Mouse (Mus musculus): ENCODE measurements around the gene Mesp2. TPM values are rescaled to one million over a fixed set of nuclear protein-coding genes. Genes with fewer than 3 reads are reported as not detected.

The Mesp2 gene
- polyA plus RNA-seq (2012; rRNA removed) = 7.6 and 8.6 TPM in 2 replicates

DNA sequence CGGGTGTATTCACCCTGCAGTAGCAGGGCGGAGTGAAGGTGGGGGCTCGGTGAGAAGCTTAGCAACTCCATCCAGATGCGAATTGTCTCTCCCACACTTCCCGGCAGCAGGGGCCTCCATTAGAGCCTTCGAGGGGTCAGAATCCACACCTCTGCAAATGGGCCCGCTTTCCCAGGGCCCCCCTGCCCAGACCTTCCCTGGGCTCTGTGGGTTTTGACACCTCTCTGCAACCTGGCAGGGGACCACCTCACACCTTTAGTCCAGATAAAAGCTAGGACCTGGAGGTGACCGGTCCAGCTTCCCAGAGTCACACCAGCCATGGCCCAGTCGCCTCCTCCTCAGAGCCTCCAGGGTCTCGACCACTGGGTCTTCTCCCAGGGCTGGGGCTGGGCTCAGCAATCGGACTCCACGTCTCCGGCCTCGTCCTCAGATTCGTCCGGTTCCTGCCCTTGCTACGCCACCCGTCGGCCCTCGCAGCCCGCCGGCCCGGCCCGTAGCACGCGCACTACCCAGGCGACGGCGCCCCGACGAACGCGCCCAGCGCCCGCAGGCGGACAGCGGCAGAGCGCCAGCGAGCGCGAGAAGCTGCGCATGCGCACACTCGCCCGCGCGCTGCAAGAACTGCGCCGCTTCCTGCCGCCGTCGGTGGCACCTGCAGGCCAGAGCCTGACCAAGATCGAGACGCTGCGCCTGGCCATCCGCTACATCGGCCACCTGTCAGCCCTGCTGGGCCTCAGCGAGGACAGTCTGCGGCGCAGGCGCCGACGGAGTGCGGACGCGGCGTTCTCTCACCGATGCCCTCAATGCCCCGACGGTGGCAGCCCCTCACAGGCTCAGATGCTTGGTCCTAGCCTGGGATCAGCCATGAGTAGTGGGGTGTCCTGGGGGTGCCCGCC lies at the start of gene Mesp2:
Mesp2 (plus strand) TSS at position 117 of the 896 bp plus-strand sequence.
- TF ChIP-seq CTCF (IDR thresholded peaks at IDR 0.05; ENCODE audit: insufficient read depth, low read length) (no peak), POLR2A (IDR thresholded peaks at IDR 0.05; ENCODE audit: borderline replicate concordance, extremely low read depth, low read depth, low read length) (no peak)
- no peak within 1 kb of the TSS for H3K4me3 ChIP-seq (replicated peaks; ENCODE audit: extremely low read depth, low read depth, low read length)
- peaks cover 2% of the 10 kb centered on the region; the same call in 1 of the 2 replicates for H3K4me1 ChIP-seq (ENCODE audit: control insufficient read depth, insufficient read depth, low read length)
- DNase-seq = peak; percentile 69
- 14% methylated on average over 71 of the region's 71 CpGs for WGBS

DNA sequence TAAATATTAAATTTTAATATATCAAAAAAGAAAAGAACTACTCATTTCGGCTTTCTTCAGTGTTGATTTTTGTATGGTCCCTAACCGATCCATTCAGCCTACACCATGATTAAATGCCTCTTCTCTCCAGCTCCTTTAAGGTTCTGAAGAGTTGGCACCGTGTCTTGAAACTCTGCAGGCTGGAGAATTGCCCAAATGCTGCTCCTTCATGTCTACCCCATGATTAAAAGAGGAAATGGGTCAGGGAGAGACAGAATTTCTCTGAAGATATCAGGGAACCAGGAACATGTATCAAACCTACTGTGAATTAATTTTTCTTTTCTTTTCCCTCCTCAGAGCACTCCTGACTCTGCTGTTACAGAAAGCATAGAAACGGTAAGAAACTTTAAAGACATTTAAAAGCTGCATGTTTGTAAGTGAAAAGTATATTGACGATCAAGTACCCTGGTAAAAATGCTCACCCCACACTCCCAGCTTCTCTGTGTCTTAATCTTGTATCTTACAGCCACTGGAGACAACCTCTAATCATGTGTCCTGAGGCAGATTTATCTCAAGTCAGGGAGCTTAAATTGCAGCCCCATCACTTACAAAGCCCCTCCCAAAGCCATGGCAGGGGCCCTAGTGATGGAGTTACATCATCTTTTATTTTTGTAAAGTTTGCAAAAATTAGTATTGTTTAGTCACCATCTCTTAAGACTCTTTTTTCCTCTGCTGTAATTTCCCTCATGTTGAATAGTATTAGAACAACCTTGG lies 49.2 kb upstream of the Mesp2 start:
- H3K4me3 ChIP-seq (replicated peaks; ENCODE audit: extremely low read depth, low read depth, low read length) = no peak overlapping the region
- no peak for TF ChIP-seq CTCF (IDR thresholded peaks at IDR 0.05; ENCODE audit: insufficient read depth, low read length)
- TF ChIP-seq POLR2A (IDR thresholded peaks at IDR 0.05; ENCODE audit: borderline replicate concordance, extremely low read depth, low read depth, low read length) = no peak
- 56% methylated on average over 5 of the region's 5 CpGs for whole genome bisulfite sequencing
- DNase-seq = no peak
- no peaks in the 10 kb centered on the region for H3K4me1 ChIP-seq (ENCODE audit: control insufficient read depth, insufficient read depth, low read length)

DNA sequence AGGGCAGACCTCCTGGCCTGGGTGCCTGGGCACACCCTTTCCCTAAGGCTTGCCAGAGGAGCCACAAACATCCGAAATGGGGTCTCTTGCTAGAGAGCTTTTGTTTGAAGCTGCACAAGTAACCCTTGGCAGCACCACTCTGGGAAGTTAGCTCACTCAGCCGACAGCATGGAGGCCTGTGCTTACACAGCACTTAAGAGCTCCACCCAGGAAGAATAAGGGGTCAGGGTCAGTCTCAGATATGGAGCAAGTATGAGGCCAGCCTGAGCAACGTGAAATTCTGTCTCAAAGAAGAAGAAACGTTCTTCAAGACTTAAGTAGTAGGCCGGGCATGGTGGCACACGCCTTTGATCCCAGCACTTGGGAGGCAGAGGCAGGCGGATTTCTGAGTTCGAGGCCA lies 48.4 kb upstream of the Mesp2 start:
- 57% methylated on average over 8 of the region's 8 CpGs for WGBS
- TF ChIP-seq POLR2A (IDR thresholded peaks at IDR 0.05; ENCODE audit: borderline replicate concordance, extremely low read depth, low read depth, low read length) = no peak
- no peak for TF ChIP-seq CTCF (IDR thresholded peaks at IDR 0.05; ENCODE audit: insufficient read depth, low read length)
- Histone ChIP-seq H3K4me3 (replicated peaks; ENCODE audit: extremely low read depth, low read depth, low read length) (no peak overlapping the region), H3K4me1 (ENCODE audit: control insufficient read depth, insufficient read depth, low read length) (no peaks in the 10 kb centered on the region)
- DNase-seq = no peak

DNA sequence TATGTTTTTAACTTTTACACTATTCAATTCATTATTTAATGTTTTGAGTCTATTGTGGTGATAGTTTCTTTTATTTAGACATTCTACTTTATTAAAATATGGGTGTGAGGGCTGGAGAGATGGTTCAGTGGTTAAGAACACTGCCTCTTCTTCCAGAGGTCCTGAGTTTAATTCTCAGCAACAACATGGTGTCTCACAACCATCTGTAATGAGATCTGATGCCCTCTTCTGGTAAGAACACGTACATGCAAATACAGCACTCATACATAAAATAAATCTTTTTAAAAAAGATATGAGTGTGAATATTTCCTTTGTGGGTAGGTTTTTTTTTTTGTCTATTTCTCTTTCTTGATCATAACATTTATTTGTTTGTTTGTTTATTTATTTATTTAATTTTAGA lies 44.5 kb upstream of the Mesp2 start:
- Histone ChIP-seq H3K4me1 (ENCODE audit: control insufficient read depth, insufficient read depth, low read length) (no peaks in the 10 kb centered on the region), H3K4me3 (replicated peaks; ENCODE audit: extremely low read depth, low read depth, low read length) (no peak overlapping the region)
- no peak for TF ChIP-seq CTCF (IDR thresholded peaks at IDR 0.05; ENCODE audit: insufficient read depth, low read length)
- 40% methylated on average over 1 of the region's 1 CpGs for WGBS
- no peak for DNase-seq

DNA sequence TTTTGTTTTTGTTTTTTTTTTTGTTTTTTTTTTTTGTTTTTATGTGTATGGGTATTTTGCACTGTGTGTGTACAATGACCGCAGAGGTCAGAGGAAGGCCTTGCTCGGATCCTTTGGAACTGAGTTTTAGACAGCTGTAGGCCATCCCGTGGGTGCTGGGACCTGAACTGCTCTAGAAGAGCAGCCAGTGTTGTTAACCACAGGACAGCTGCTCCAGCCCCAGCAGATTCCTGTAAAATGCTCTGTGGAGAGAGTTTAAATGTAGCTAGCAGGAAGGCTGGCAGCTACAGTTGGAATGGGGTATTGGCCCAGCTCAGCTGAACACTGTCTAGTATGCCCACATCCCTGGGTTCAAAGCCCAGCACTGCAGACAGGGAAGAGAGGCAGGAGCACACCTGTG lies 40.9 kb upstream of the Mesp2 start:
- no peak for TF ChIP-seq POLR2A (IDR thresholded peaks at IDR 0.05; ENCODE audit: borderline replicate concordance, extremely low read depth, low read depth, low read length)
- no peak for TF ChIP-seq CTCF (IDR thresholded peaks at IDR 0.05; ENCODE audit: insufficient read depth, low read length)
- Histone ChIP-seq H3K4me1 (ENCODE audit: control insufficient read depth, insufficient read depth, low read length) (no peaks in the 10 kb centered on the region), H3K4me3 (replicated peaks; ENCODE audit: extremely low read depth, low read depth, low read length) (no peak overlapping the region)
- WGBS = 72% methylated on average over 3 of the region's 3 CpGs
- DNase-seq = no peak

DNA sequence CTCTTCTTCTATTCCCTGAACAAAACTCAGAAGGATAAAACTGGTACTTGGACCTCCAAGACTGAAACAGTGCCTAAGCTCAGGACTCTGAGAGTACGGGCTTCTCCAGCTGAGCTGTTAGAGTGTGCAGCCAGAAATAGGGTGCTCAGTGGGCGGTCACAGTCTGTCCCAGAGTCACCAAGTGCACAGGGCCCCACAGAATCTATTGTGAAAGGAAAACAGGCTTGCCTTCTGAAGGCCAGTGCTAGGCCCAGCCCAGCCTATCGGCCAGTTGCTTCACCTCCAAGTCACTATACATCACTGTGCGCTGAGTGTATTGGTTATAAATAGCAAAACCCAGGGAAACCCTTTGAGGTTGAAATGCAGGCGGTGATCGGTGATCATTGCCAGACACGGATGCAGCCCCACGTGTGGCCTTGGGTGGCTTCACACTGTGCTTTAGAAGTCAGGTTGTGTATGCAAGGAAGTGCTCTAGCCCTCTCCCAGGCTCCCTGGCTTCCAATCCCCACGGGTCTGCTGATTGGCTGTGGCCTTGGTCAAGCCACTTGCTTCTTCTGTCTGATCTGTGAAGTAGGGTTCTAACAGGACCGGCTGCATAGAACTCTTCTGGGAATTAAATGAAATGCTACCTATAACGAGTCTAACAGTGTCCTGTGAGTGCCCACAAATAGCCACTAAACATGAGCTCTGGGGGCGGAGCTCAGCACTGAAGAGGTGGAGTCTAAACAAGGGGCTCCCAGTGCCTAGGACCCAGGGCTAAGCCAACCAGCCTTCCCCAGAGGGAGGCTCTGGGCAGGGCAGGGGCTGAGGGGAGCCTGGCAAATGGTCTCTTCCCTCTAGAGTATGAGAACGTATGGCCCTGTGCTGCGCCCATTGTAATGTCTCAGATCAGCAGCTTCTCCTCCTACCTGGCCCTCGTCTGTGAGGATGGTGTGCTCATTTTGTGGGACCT lies 38.7 kb upstream of the Mesp2 start:
- H3K4me1 ChIP-seq (ENCODE audit: control insufficient read depth, insufficient read depth, low read length) = no peaks in the 10 kb centered on the region
- TF ChIP-seq CTCF (IDR thresholded peaks at IDR 0.05; ENCODE audit: insufficient read depth, low read length) (no peak), POLR2A (IDR thresholded peaks at IDR 0.05; ENCODE audit: borderline replicate concordance, extremely low read depth, low read depth, low read length) (no peak)
- H3K4me3 ChIP-seq (replicated peaks; ENCODE audit: extremely low read depth, low read depth, low read length) = no peak overlapping the region
- WGBS = 59% methylated on average over 15 of the region's 15 CpGs
- DNase-seq = no peak

DNA sequence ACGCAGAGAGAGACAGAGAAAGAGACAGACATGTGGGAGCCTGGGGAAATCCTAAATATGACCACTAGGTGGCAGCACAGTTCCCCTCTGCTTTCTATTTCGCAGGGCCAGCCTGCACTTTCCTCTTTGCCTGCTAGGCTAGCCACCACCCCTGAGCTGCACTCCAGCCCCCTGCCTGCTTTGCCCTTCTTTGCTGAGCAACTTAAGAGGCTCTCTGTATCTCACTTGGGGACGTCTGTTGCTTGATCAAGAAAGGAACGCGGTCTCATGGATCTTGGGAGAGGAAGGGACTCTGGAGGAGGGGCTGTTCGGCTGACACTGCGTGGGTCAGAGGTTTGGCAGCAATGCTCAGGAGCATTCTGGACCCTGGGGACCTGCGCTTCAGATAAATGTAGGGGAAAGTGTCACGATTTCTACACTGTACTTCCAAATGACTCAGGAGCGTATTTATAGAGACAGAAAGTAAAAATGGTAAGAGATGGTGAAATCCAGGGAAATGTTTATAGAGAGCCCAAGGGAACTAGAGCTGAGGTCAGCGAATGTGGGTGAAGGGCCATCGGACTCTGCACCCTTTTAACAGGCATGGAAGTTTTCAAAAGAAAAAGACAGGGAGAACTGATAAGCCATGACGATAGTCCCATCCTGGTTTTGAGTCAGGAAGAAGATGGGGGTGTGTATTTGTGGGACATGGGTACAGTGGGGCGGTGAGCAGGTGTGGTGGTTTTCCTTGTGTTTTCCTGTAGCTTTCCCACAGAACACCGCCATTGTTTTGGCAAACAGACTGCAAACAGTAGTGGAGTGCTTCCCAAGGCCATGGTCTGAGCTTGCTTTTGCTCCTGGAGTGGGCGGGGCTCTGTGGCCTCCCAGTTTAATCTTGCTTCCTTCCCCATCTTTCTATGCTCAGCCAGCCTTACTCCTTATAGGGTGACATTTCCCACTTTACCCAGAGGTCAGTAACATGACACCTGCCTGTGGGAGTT lies 29.6 kb upstream of the Mesp2 start:
- peak overlapping the region; percentile 32 for H3K4me3 ChIP-seq (replicated peaks; ENCODE audit: extremely low read depth, low read depth, low read length)
- no peaks in the 10 kb centered on the region for H3K4me1 ChIP-seq (ENCODE audit: control insufficient read depth, insufficient read depth, low read length)
- peak; percentile 69 for DNase-seq
- WGBS = 21% methylated on average over 16 of the region's 16 CpGs
- TF ChIP-seq CTCF (IDR thresholded peaks at IDR 0.05; ENCODE audit: insufficient read depth, low read length) (peak; percentile 83), POLR2A (IDR thresholded peaks at IDR 0.05; ENCODE audit: borderline replicate concordance, extremely low read depth, low read depth, low read length) (no peak)

DNA sequence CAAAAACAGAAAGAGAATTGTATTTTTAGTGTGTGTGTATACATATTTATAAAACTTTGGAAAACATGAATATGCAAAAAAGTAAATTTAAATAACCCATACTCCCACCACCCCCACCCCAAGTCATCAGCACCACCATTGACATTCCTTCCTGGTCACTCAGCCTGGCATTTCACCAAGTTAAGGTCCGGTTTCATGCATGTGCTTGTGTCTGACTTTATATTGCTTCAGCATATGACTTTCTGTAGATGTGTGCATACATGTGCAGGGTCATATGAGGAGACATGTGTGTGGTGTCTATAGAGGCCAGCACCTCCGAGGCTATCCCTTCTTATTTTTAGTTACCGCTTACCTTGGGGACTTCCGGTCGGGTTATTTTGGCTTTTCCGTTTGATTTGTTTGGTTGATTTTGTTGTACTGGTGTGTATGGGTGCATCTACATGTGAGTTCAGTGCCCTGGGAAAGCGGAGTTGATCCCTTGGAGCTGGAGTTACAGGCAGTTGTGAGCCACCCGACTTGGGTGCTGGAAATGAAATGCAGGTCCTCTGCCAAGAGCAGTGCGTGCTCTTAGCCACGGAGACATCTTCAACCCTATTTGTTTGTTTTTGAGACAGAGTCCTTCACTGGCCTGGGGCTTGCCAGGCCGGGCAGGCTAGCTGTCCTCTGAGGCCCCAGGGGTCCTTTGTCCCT lies 28.6 kb upstream of the Mesp2 start:
- Histone ChIP-seq H3K4me1 (ENCODE audit: control insufficient read depth, insufficient read depth, low read length) (no peaks in the 10 kb centered on the region), H3K4me3 (replicated peaks; ENCODE audit: extremely low read depth, low read depth, low read length) (no peak overlapping the region)
- TF ChIP-seq CTCF (IDR thresholded peaks at IDR 0.05; ENCODE audit: insufficient read depth, low read length) = no peak
- no peak for TF ChIP-seq POLR2A (IDR thresholded peaks at IDR 0.05; ENCODE audit: borderline replicate concordance, extremely low read depth, low read depth, low read length)
- no peak for DNase-seq
- WGBS = 70% methylated on average over 11 of the region's 11 CpGs
